8 mouse cellular contexts compared by ENCODE assay signal in the genomic region with DNA sequence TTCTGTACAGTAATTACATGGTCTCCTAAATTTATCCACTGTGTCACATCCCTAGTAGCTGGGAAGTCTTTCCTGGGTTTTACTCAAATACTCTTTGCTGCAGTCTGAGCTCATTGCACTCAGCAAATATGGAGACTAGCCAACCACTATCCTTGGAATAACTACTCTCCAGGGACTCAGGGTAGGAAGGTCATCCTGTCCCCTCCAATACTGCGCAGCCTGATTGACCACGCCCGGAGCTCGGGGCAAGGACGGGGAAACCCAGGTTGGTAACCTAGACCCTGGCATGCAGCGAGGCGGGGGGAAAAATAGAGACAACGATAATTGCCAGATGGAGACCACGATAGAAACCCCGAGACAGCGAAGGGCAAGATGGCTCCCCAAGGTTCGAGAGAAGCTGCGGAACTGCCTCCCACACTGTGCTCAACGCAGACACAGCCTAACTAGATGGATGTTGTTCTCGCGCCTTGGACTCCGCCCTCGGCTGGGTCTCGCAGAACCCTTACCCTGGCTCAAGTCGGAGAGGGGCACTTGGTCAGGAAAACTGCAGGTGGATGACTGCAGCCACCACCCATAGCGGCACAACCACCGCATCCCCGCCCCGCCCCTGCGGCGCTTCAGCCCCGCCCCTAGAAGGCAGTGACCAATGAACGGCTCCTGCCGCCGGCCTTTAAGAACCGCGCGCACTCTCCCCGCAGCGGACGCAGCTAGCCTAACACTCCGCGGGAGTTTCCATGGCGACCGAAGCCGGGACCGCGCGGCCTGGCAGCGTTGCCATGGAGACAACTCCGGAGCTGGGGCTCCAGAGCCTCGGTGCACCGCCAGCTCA. TPM values are rescaled to one million over a fixed set of nuclear protein-coding genes. Genes with fewer than 3 reads are reported as not detected.
DNase-seq lines count a peak whose midpoint lies in the region; ATAC-seq and TF ChIP-seq lines count a peak whose summit lies in the region.

A gene (plus strand): TSS at position 700 of the 829 bp plus-strand sequence.

- CTCF ChIA-PET in Patski (lab: Charles Lee), result no interaction called here

- WGBS in hindbrain, embryonic 14.5 days, result 0% methylated on average over 48 of the region's 48 CpGs

- no peaks in the 10 kb centered on the region for H3K9me3 ChIP-seq in hindbrain, embryonic 14.5 days (ENCODE audit: control insufficient read depth, low read length)

- DNase-seq in Patski (ENCODE audit: low read depth, low spot score), result peak; percentile 39
- DNase-seq in cerebellum, postnatal 14 days, result peak; percentile 98 to 99
- peak; percentile 92 to 95 for DNase-seq in frontal cortex, postnatal 25 days (ENCODE audit: low spot score in 2 of 2)
- peak; percentile 95 for DNase-seq in hindbrain, embryonic 14.5 days (ENCODE audit: low spot score)
- DNase-seq in layer of hippocampus, postnatal 36 days, result peak; percentile 97
- DNase-seq in lung, postnatal 36 days, result peak; percentile 93
- peak; percentile 99 for DNase-seq in retina, postnatal 1 day
- peak; percentile 81 to 83 for DNase-seq in urinary bladder, adult 18-20 months (ENCODE audit: low spot score in 2 of 2)

- peak within 1 kb of the TSS; percentile 60 for H3K4me3 ChIP-seq in hindbrain, embryonic 14.5 days (replicated peaks; ENCODE audit: low read length)

- peaks cover 34% of the 10 kb centered on the region for H3K4me1 ChIP-seq in hindbrain, embryonic 14.5 days (replicated peaks; ENCODE audit: control insufficient read depth, insufficient read depth, low read length)

- in situ Hi-C loops in Patski (cut with MboI; ENCODE audit: low pct_unique_long_range_greater_than_20kb), result no loop called here

- no peaks in the 10 kb centered on the region for H3K36me3 ChIP-seq in hindbrain, embryonic 14.5 days (replicated peaks; ENCODE audit: control insufficient read depth, insufficient read depth)

- peaks cover 3% of the 10 kb centered on the region for H3K27me3 ChIP-seq in Patski
- H3K27me3 ChIP-seq in hindbrain, embryonic 14.5 days (ENCODE audit: control insufficient read depth, insufficient read depth, low read length), result no peaks in the 10 kb centered on the region

- POLR2A ChIA-PET in Patski (lab: Charles Lee), result interaction anchor here (0.6 to 1.6 kb wide), 2 partner anchors 12 to 185 kb away, joined by 3 read pairs; a partner anchor contains a TSS

- peak within 1 kb of the TSS; percentile 91 for H3K27ac ChIP-seq in hindbrain, embryonic 14.5 days

- peak within 1 kb of the TSS; percentile 75 for H3K4me2 ChIP-seq in hindbrain, embryonic 14.5 days (replicated peaks)

- H3K9ac ChIP-seq in hindbrain, embryonic 14.5 days, result peak within 1 kb of the TSS; percentile 72

- no peak for TF ChIP-seq CTCF in Patski (IDR thresholded peaks at IDR 0.05)

- ATAC-seq in Patski, result peak; percentile 92
- peak; percentile 97 for ATAC-seq in hindbrain, embryonic 14.5 days (ENCODE audit: low FRiP score)

RNA-seq across cellular contexts. Expression of the gene that starts here (rescaled TPM):
- polyA plus RNA-seq in Patski (2021), result 1.4 TPM
- polyA plus RNA-seq in hindbrain, embryonic 14.5 days (2014; fragmentation: Nextera tagmentation; extraction: Ambion mirVana), result 50.1 and 57.2 TPM in 2 replicates
- total RNA-seq in layer of hippocampus, postnatal 36 days (2021), result 100 to 1,000 TPM; 556 to 596 TPM

Comparison
In these comparisons a context has a peak if more than half of its experiments do, and no peak if none do; other contexts are left out.
1. Peak in every context shown above with its lines: DNase-seq, ATAC-seq, H3K4me3 ChIP-seq and H3K27ac ChIP-seq.
2. RNA of the gene that starts here (polyA plus RNA-seq): 50.1 to 57.2 TPM in hindbrain, embryonic 14.5 days; 1.4 TPM in Patski (single experiment); every median in the first group is over 10 times any median in the second.
3. DNase-seq: peak in every context shown above with its lines; median percentile 99 in retina, postnatal 1 day; 98 in cerebellum, postnatal 14 days; 97 in layer of hippocampus, postnatal 36 days; 95 in hindbrain, embryonic 14.5 days; 94 in frontal cortex, postnatal 25 days; 93 in lung, postnatal 36 days; 82 in urinary bladder, adult 18-20 months; 39 in Patski.